Mouse (Mus musculus) ES-Bruce4 (cell line): ENCODE measurements around the gene Gar1.

ENCODE experiments used
- CTCF ChIP-seq: IDR thresholded peaks from one replicate; pipeline ENCODE4 v1.8.1; 2011; ENCODE audit warnings: low read depth, low read length
- POLR2A ChIP-seq: IDR thresholded peaks from one replicate; pipeline ENCODE4 v1.8.1; 2011; ENCODE audit warnings: low read length; ENCODE audit not compliant: insufficient read depth

DNA sequence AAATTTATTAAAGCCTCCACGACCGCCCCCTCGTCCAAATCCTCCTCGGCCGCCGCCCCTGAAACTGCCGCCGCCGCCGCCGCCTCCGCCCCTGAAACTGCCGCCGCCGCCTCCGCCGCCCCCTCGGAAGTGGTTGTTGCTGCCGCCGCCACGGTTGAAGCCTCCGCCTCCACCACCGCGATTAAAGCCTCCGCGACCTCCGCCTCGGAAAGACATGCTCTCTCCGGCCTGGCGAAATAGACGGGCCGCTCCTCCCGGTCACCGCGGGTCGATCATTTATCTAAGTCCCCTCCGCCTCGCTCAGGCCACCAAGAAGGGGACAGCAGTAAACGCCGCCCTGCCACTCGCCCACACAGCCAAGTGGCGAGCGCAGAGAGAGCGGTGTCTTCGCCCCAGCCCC, 570 bp downstream of the Gar1 start:
- no peak for TF ChIP-seq CTCF
- TF ChIP-seq POLR2A: no peak
